Mouse (Mus musculus) embryonic facial prominence, embryonic 11.5 days (tissue): ENCODE measurements around the gene 3110001I22Rik. TPM values are rescaled to one million over a fixed set of nuclear protein-coding genes. Genes with fewer than 3 reads are reported as not detected.

Experiments
- polyA plus RNA-seq: library from polyadenylated mRNA; unstranded; fragments of >200 nt; fragmentation: Nextera tagmentation; extraction: Ambion mirVana; gene quantifications from 2 replicates; pipeline ENCODE4 v1.2.1, GENCODE M21; 2014

The 3110001I22Rik gene
- polyA plus RNA-seq, 1 experiment from 2014 or later = 11.8 TPM

Other genes starting within 250 kb of the 3110001I22Rik start
- 42.4 and 45.8 TPM in 2 replicates for gene Parn, start 3.8 kb upstream of the 3110001I22Rik start, polyA plus RNA-seq
- 38.6 and 40.3 TPM in 2 replicates for gene Bfar, start 71 bp upstream of the 3110001I22Rik start, polyA plus RNA-seq
- gene Pla2g10, start 59.1 kb downstream of the 3110001I22Rik start, polyA plus RNA-seq = not detected in 2 replicates
- 80.0 and 84.3 TPM in 2 replicates for gene Rrn3, start 108.8 kb downstream of the 3110001I22Rik start, polyA plus RNA-seq
- 182 and 190 TPM in 2 replicates for gene Ntan1, start 146.9 kb downstream of the 3110001I22Rik start, polyA plus RNA-seq
- gene Pdxdc1, start 231.2 kb downstream of the 3110001I22Rik start, polyA plus RNA-seq = 91.2 and 94.9 TPM in 2 replicates
- gene Mpv17l, start 231.2 kb downstream of the 3110001I22Rik start, polyA plus RNA-seq = 2.8 and 4.4 TPM in 2 replicates